ENCODE assay signal across 8 mouse cellular contexts in the genomic region with DNA sequence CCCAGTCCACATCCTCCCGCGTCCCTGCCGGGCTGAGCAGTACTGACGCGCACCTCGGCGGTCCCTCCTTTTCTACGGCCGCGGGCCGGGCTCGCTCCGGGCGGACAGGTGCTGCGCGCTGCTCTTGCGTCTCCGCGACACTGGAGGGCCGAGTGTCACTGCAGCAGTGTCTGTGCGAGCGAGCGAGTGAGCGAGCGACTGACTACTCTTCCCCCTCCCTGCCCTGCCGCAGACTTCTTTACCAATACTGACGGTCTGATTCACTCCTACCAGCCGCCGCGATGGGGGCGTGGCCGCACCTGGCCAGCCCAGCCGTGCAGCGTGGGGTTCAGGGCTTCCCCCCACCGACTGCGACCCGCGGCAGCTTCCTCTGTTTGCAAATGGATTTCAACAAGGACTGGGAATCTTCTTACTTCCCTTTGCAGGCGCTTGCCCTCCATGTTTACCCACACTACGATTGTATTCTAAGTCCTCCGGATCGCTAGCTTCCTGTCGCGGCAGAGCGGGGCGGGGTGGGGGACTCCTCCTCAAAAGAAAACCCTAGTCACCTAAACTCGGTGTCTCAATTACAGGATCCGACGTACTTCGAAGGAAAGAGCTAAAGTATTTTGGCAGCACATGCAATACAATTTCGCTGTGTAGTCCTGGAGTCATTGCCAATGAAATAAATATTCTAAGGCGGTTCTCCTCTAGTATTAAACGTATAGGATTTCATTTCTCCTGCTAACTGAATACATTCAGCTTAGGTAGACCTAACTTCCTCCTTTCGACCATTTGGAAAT.
DNase-seq lines count a peak whose midpoint lies in the region; ATAC-seq lines count a peak whose summit lies in the region.

No protein-coding gene starts in this region.

- H3K36me3 ChIP-seq in hindbrain, embryonic 14.5 days (replicated peaks; ENCODE audit: control insufficient read depth, insufficient read depth): no peaks in the 10 kb centered on the region

- peaks cover 14% of the 10 kb centered on the region for H3K4me1 ChIP-seq in hindbrain, embryonic 14.5 days (replicated peaks; ENCODE audit: control insufficient read depth, insufficient read depth, low read length)

- peak overlapping the region; percentile 55 for H3K9ac ChIP-seq in hindbrain, embryonic 14.5 days

- peak overlapping the region; percentile 52 for H3K4me3 ChIP-seq in hindbrain, embryonic 14.5 days (replicated peaks; ENCODE audit: low read length)

- no peak overlapping the region for H3K27ac ChIP-seq in hindbrain, embryonic 14.5 days

- peaks cover 41% of the 10 kb centered on the region for H3K27me3 ChIP-seq in hindbrain, embryonic 14.5 days (ENCODE audit: control insufficient read depth, insufficient read depth, low read length)

- peak overlapping the region; percentile 94 for H3K4me2 ChIP-seq in hindbrain, embryonic 14.5 days (replicated peaks)

- under 1% methylated on average over 53 of the region's 54 CpGs for WGBS in hindbrain, embryonic 14.5 days

- peak; percentile 82 for DNase-seq in T-cell, adult 2 months (ENCODE audit: low spot score)
- peak; percentile 68 to 73 for DNase-seq in cerebellum, postnatal 14 days
- peak; percentile 17 to 26 for DNase-seq in frontal cortex, postnatal 25 days (ENCODE audit: low spot score in 2 of 2)
- DNase-seq in hindbrain, embryonic 14.5 days (ENCODE audit: low spot score): peak; percentile 56
- peak; percentile 11 to 26 for DNase-seq in left cerebral cortex, postnatal 14 days (ENCODE audit: low spot score in 2 of 2)
- DNase-seq in right cerebral cortex, postnatal 10 days (ENCODE audit: low spot score in 2 of 2): peak; percentile 52 to 63
- DNase-seq in urinary bladder, postnatal 4 days (ENCODE audit: low spot score in 2 of 2): peak; percentile 46 to 68

- no peaks in the 10 kb centered on the region for H3K9me3 ChIP-seq in hindbrain, embryonic 14.5 days (ENCODE audit: control insufficient read depth, low read length)

- intact Hi-C loops in left cerebral cortex, postnatal 14 days (cut with DNase I): loop anchor here (5.0 kb wide), 5 partner anchors 69 to 584 kb away; partner anchors contain the start of gene Prdm1

- peak; percentile 89 for ATAC-seq in hindbrain, embryonic 14.5 days (ENCODE audit: low FRiP score)
- ATAC-seq in megakaryocyte progenitor cell, adult 5-6 weeks (replicated peaks; ENCODE audit: poor library complexity): peak; percentile 88

Comparison
In these comparisons a context has a peak if more than half of its experiments do, and no peak if none do; other contexts are left out.
1. DNase-seq: peak in every context shown above with its lines; median percentile 82 in T-cell, adult 2 months; 70 in cerebellum, postnatal 14 days; 58 in right cerebral cortex, postnatal 10 days; 57 in urinary bladder, postnatal 4 days; 56 in hindbrain, embryonic 14.5 days; 22 in frontal cortex, postnatal 25 days; 18 in left cerebral cortex, postnatal 14 days.